21 mouse cellular contexts compared by ENCODE assay signal in genomic region chr13:39899332-39899731, GRCm38 (mm10).
A peak's percentile ranks its signal among the peaks of the same experiment; 100 is the strongest.
DNase-seq lines count a peak whose midpoint lies in the region; ATAC-seq and TF ChIP-seq lines count a peak whose summit lies in the region.
"Had no signal": no experiment of that assay in that cellular context is flagged by ENCODE, and none has a peak within 500 bp of the region (broad histone marks: within the 10 kb centered on the region; RNA-seq: fewer than 3 reads in every experiment).

No protein-coding gene starts in this region.

- no peak overlapping the region for H3K9ac ChIP-seq in embryonic facial prominence, embryonic 14.5 days (ENCODE audit: low read depth, low read length)
- no peak overlapping the region for H3K9ac ChIP-seq in lung, embryonic 14.5 days
- no peak overlapping the region for H3K9ac ChIP-seq in lung, embryonic 16.5 days (ENCODE audit: low read length)
- no peak overlapping the region for H3K9ac ChIP-seq in forebrain, embryonic 16.5 days (replicated peaks; ENCODE audit: low read depth, low read length)
- H3K9ac ChIP-seq: embryonic facial prominence, embryonic 13.5 days; forebrain, embryonic 13.5 days; forebrain, embryonic 15.5 days had no signal

- no peak overlapping the region for H3K4me3 ChIP-seq in embryonic facial prominence, embryonic 14.5 days (ENCODE audit: low read depth, low read length)
- H3K4me3 ChIP-seq in embryonic facial prominence, embryonic 10.5 days = no peak overlapping the region
- no peak overlapping the region for H3K4me3 ChIP-seq in lung, embryonic 14.5 days (ENCODE audit: low read depth, low read length)
- H3K4me3 ChIP-seq in lung, embryonic 16.5 days (ENCODE audit: low read length) = no peak overlapping the region
- H3K4me3 ChIP-seq in lung, adult 2 months (replicated peaks; ENCODE audit: extremely low read depth, low read depth, low read length) = no peak overlapping the region
- no peak overlapping the region for H3K4me3 ChIP-seq in forebrain, embryonic 16.5 days (replicated peaks; ENCODE audit: low read length)
- H3K4me3 ChIP-seq: embryonic facial prominence, embryonic 13.5 days; forebrain, embryonic 13.5 days; forebrain, embryonic 15.5 days had no signal

- WGBS in embryonic facial prominence, embryonic 14.5 days = 71% methylated on average over 2 of the region's 2 CpGs
- WGBS in embryonic facial prominence, embryonic 10.5 days = 89% methylated on average over 2 of the region's 2 CpGs
- WGBS in lung, embryonic 14.5 days = 52% methylated on average over 2 of the region's 2 CpGs
- WGBS in lung, embryonic 16.5 days = 48% methylated on average over 2 of the region's 2 CpGs
- WGBS in lung, adult 2 months = 68% methylated on average over 2 of the region's 2 CpGs
- 90% methylated on average over 2 of the region's 2 CpGs for WGBS in forebrain, embryonic 16.5 days

- H3K36me3 ChIP-seq in embryonic facial prominence, embryonic 14.5 days (ENCODE audit: control insufficient read depth, insufficient read depth, low read length) = no peaks in the 10 kb centered on the region
- no peaks in the 10 kb centered on the region for H3K36me3 ChIP-seq in embryonic facial prominence, embryonic 10.5 days (replicated peaks)
- H3K36me3 ChIP-seq in lung, embryonic 14.5 days (ENCODE audit: insufficient read depth) = no peaks in the 10 kb centered on the region
- no peaks in the 10 kb centered on the region for H3K36me3 ChIP-seq in lung, embryonic 16.5 days (ENCODE audit: control insufficient read depth, insufficient read depth, low read length)
- no peaks in the 10 kb centered on the region for H3K36me3 ChIP-seq in forebrain, embryonic 16.5 days (ENCODE audit: control insufficient read depth, insufficient read depth)
- H3K36me3 ChIP-seq: embryonic facial prominence, embryonic 13.5 days; forebrain, embryonic 15.5 days had no signal

- H3K27me3 ChIP-seq in embryonic facial prominence, embryonic 14.5 days (replicated peaks; ENCODE audit: control insufficient read depth, insufficient read depth, low read length) = no peaks in the 10 kb centered on the region
- H3K27me3 ChIP-seq in embryonic facial prominence, embryonic 10.5 days (replicated peaks; ENCODE audit: low read depth, poor library complexity, severe bottlenecking) = no peaks in the 10 kb centered on the region
- no peaks in the 10 kb centered on the region for H3K27me3 ChIP-seq in lung, embryonic 14.5 days (ENCODE audit: insufficient read depth, low read length)
- no peaks in the 10 kb centered on the region for H3K27me3 ChIP-seq in lung, embryonic 16.5 days (ENCODE audit: control insufficient read depth, insufficient read depth, low read depth, low read length)
- no peaks in the 10 kb centered on the region for H3K27me3 ChIP-seq in forebrain, embryonic 16.5 days (replicated peaks; ENCODE audit: control insufficient read depth, insufficient read depth, low read length)
- H3K27me3 ChIP-seq: embryonic facial prominence, embryonic 13.5 days; forebrain, embryonic 13.5 days; forebrain, embryonic 15.5 days; Patski had no signal

- no peaks in the 10 kb centered on the region for H3K4me1 ChIP-seq in embryonic facial prominence, embryonic 14.5 days (ENCODE audit: control insufficient read depth, insufficient read depth, low read length)
- peaks cover 4% of the 10 kb centered on the region; the same call in 1 of the 2 replicates for H3K4me1 ChIP-seq in embryonic facial prominence, embryonic 10.5 days
- no peaks in the 10 kb centered on the region for H3K4me1 ChIP-seq in lung, embryonic 14.5 days (ENCODE audit: insufficient read depth)
- H3K4me1 ChIP-seq in lung, embryonic 16.5 days (replicated peaks; ENCODE audit: control insufficient read depth, insufficient read depth, low read length) = peaks cover 6% of the 10 kb centered on the region
- H3K4me1 ChIP-seq in lung, adult 2 months (ENCODE audit: control insufficient read depth, insufficient read depth, low read length) = no peaks in the 10 kb centered on the region
- H3K4me1 ChIP-seq in forebrain, embryonic 16.5 days (replicated peaks; ENCODE audit: control insufficient read depth, insufficient read depth, low read length) = peaks cover 4% of the 10 kb centered on the region

- H3K9me3 ChIP-seq in embryonic facial prominence, embryonic 14.5 days (ENCODE audit: control insufficient read depth, low read length) = no peaks in the 10 kb centered on the region
- H3K9me3 ChIP-seq in embryonic facial prominence, embryonic 10.5 days = no peaks in the 10 kb centered on the region
- H3K9me3 ChIP-seq in lung, embryonic 14.5 days (ENCODE audit: low read depth, low read length) = no peaks in the 10 kb centered on the region
- no peaks in the 10 kb centered on the region for H3K9me3 ChIP-seq in lung, embryonic 16.5 days (ENCODE audit: control insufficient read depth, low read length)
- no peaks in the 10 kb centered on the region for H3K9me3 ChIP-seq in forebrain, embryonic 16.5 days (ENCODE audit: control insufficient read depth, low read length)
- H3K9me3 ChIP-seq: embryonic facial prominence, embryonic 13.5 days; forebrain, embryonic 13.5 days; forebrain, embryonic 15.5 days had no signal

- no peak for TF ChIP-seq POLR2A in lung, adult 2 months (IDR thresholded peaks at IDR 0.05; ENCODE audit: borderline replicate concordance, extremely low read depth, low read depth, low read length)

- no peak for ATAC-seq in embryonic facial prominence, embryonic 14.5 days (ENCODE audit: low read depth)
- peak; percentile 45 for ATAC-seq in lung, embryonic 14.5 days (ENCODE audit: insufficient read depth)
- peak; percentile 73 for ATAC-seq in lung, embryonic 16.5 days (ENCODE audit: low read depth)
- no peak for ATAC-seq in forebrain, embryonic 16.5 days
- ATAC-seq: activated CD4-positive, CD25-positive, alpha-beta regulatory T cell, adult 4 months; forebrain, embryonic 13.5 days; forebrain, embryonic 15.5 days; Patski had no signal

- peak; percentile 31 for DNase-seq in embryonic facial prominence, embryonic 14.5 days (ENCODE audit: low spot score)
- no peak for DNase-seq in embryonic facial prominence, embryonic 10.5 days (ENCODE audit: low spot score)
- DNase-seq in lung, embryonic 14.5 days = peak; percentile 61
- no peak for DNase-seq in lung, postnatal 4 days
- DNase-seq in lung, adult 2 months = no peak
- peak; percentile 10 for DNase-seq in 3T3-L1 (ENCODE audit: low read depth, low spot score)
- DNase-seq: adrenal gland, adult 8-10 months; adrenal gland, postnatal 14 days; adrenal gland, postnatal 36 days; cerebellum, adult 11-12 months; cerebellum, adult 2 months; cerebellum, adult 9-10 months; cerebellum, postnatal 10 days; cerebellum, postnatal 25 days had no signal

- H3K4me2 ChIP-seq in embryonic facial prominence, embryonic 14.5 days (ENCODE audit: low read depth, low read length) = no peak overlapping the region
- no peak overlapping the region for H3K4me2 ChIP-seq in lung, embryonic 14.5 days
- H3K4me2 ChIP-seq in lung, embryonic 16.5 days (ENCODE audit: low read depth, low read length) = no peak overlapping the region
- no peak overlapping the region for H3K4me2 ChIP-seq in forebrain, embryonic 16.5 days (ENCODE audit: low read length)
- H3K4me2 ChIP-seq: embryonic facial prominence, embryonic 13.5 days; forebrain, embryonic 13.5 days; forebrain, embryonic 15.5 days had no signal

- TF ChIP-seq CTCF in lung, embryonic 14.5 days (IDR thresholded peaks at IDR 0.05; ENCODE audit: low read depth) = no peak
- no peak for TF ChIP-seq CTCF in lung, adult 2 months (IDR thresholded peaks at IDR 0.05; ENCODE audit: insufficient read depth, low read length)

- H3K27ac ChIP-seq in embryonic facial prominence, embryonic 14.5 days (replicated peaks; ENCODE audit: low read depth, low read length) = no peak overlapping the region
- H3K27ac ChIP-seq in embryonic facial prominence, embryonic 10.5 days (replicated peaks) = no peak overlapping the region
- peak overlapping the region; percentile 2; the same call in 1 of the 2 replicates for H3K27ac ChIP-seq in lung, embryonic 14.5 days (ENCODE audit: low read depth)
- H3K27ac ChIP-seq in lung, embryonic 16.5 days (ENCODE audit: low read length) = peak overlapping the region; percentile 70
- no peak overlapping the region for H3K27ac ChIP-seq in forebrain, embryonic 16.5 days (ENCODE audit: low read length)
- H3K27ac ChIP-seq: embryonic facial prominence, embryonic 13.5 days; forebrain, embryonic 13.5 days; forebrain, embryonic 15.5 days had no signal

Comparison
In these comparisons a context has a peak if more than half of its experiments do, and no peak if none do; other contexts are left out.
1. DNase-seq: peak in embryonic facial prominence, embryonic 14.5 days (single experiment), lung, embryonic 14.5 days (single experiment) and 3T3-L1 (single experiment); none in embryonic facial prominence, embryonic 10.5 days (single experiment), lung, postnatal 4 days (0 of 2) and lung, adult 2 months (single experiment).
2. ATAC-seq: peak in lung, embryonic 14.5 days (single experiment) and lung, embryonic 16.5 days (single experiment); none in embryonic facial prominence, embryonic 14.5 days (single experiment) and forebrain, embryonic 16.5 days (single experiment).
3. H3K27ac ChIP-seq: peak in lung, embryonic 14.5 days (single experiment) and lung, embryonic 16.5 days (single experiment); none in embryonic facial prominence, embryonic 14.5 days (single experiment), embryonic facial prominence, embryonic 10.5 days (single experiment) and forebrain, embryonic 16.5 days (single experiment).